Mouse (Mus musculus) G1E (cell line): ENCODE data around the gene Ptpn11. TPM values are rescaled to one million over a fixed set of nuclear protein-coding genes. Genes with fewer than 3 reads are reported as not detected.

Experiments
- ATAC-seq: 2 replicates; pipeline ENCODE4 v1.8.0; 2016; ENCODE audit warnings: mild to moderate bottlenecking; ENCODE audit not compliant: insufficient number of reproducible peaks, poor library complexity, low FRiP score, severe bottlenecking; ENCODE audit errors: extremely low read depth
- DNase-seq: peaks from one replicate; pipeline ENCODE4 v3.0.0; 2012; ENCODE audit warnings: low spot score
- H3K27me3 ChIP-seq: 2 replicates; pipeline ENCODE4 v1.6.1; 2012; ENCODE audit warnings: mild to moderate bottlenecking, low read length, inconsistent platforms; ENCODE audit not compliant: insufficient read depth
- H3K36me3 ChIP-seq: replicated peaks from 2 replicates; pipeline ENCODE3; 2012; ENCODE audit warnings: mild to moderate bottlenecking, inconsistent platforms
- H3K4me1 ChIP-seq: 2 replicates; pipeline ENCODE4 v1.6.1; 2012; ENCODE audit warnings: low read depth, low read length, inconsistent platforms, mixed read lengths; ENCODE audit not compliant: insufficient read depth
- H3K4me3 ChIP-seq: 2 replicates; pipeline ENCODE4 v1.5.1; 2012; ENCODE audit warnings: low read depth, mild to moderate bottlenecking, inconsistent platforms, low read length, moderate library complexity, mixed read lengths
- H3K9me3 ChIP-seq: replicated peaks from 2 replicates; pipeline ENCODE4 v1.6.1; 2012; ENCODE audit warnings: inconsistent platforms
- CTCF ChIP-seq: IDR thresholded peaks from 2 replicates; pipeline ENCODE4 v1.5.1; 2012; ENCODE audit warnings: low read depth, low read length, inconsistent platforms, mixed read lengths
- GATA1 ChIP-seq: IDR thresholded peaks from 2 replicates; pipeline ENCODE4 v1.6.1; 2012; ENCODE audit warnings: borderline replicate concordance, low read length, inconsistent platforms, mixed read lengths
- GATA2 ChIP-seq: IDR thresholded peaks from 2 replicates; pipeline ENCODE4 v1.6.1; 2012; ENCODE audit warnings: low read depth, low read length, inconsistent platforms, borderline replicate concordance
- POLR2AphosphoS5 ChIP-seq: IDR thresholded peaks from 2 replicates; pipeline ENCODE4 v1.6.1; 2012; ENCODE audit warnings: low read depth, low read length, inconsistent platforms; ENCODE audit not compliant: insufficient replicate concordance
- TAL1 ChIP-seq: conservative IDR thresholded peaks from 2 replicates; pipeline ENCODE4 v1.6.1; 2012; ENCODE audit warnings: low read depth, low read length, inconsistent platforms, mixed read lengths
- polyA plus RNA-seq: library from polyadenylated mRNA; stranded (reverse); fragments of >175 nt; gene quantifications from 2 replicates; pipeline ENCODE4 v1.2.3, GENCODE M21; 2012
- total RNA-seq, 2 experiments: library from RNA; stranded (forward) in 1 of 2; stranded (reverse) in 1 of 2; fragments of 200-1000 nt in 1 of 2; fragments of >200 nt in 1 of 2; fragmentation: Nextera tagmentation in 1 of 2; gene quantifications; 2 replicates each; pipeline ENCODE4 v1.2.3; 2014 to 2017

Gene Ptpn11
- total and polyA plus RNA-seq, 3 experiments = 28.6 to 43.0 (median 28.8) TPM

- Histone ChIP-seq H3K4me1 (peaks cover 19% of the 10 kb centered on the region), H3K9me3 (no peaks in the 10 kb centered on the region), H3K27me3 (no peaks in the 10 kb centered on the region), H3K4me3 (no peak overlapping the region), H3K36me3 (peaks cover 80% of the 10 kb centered on the region)
- ATAC-seq = no peak
- DNase-seq = no peak
- TF ChIP-seq GATA2 (no peak), GATA1 (no peak), CTCF (no peak), POLR2AphosphoS5 (no peak), TAL1 (no peak)
Measured at GRCm38 (mm10) chr5:121172835-121173234, 18.4 kb downstream of the Ptpn11 start.

GRCm38 (mm10) chr5:121169588-121169987 lies 21.6 kb downstream of the Ptpn11 start:
- DNase-seq (no peak), ATAC-seq (no peak)
- H3K9me3 ChIP-seq = no peaks in the 10 kb centered on the region
- TF ChIP-seq POLR2AphosphoS5 (no peak), CTCF (no peak), TAL1 (no peak), GATA2 (no peak), GATA1 (no peak)
- H3K4me3 ChIP-seq = no peak overlapping the region
- H3K27me3 ChIP-seq = no peaks in the 10 kb centered on the region
- peaks cover 10% of the 10 kb centered on the region for H3K4me1 ChIP-seq
- peaks cover 87% of the 10 kb centered on the region for H3K36me3 ChIP-seq

GRCm38 (mm10) chr5:121166884-121167283 lies 24.3 kb downstream of the Ptpn11 start:
- Histone ChIP-seq H3K36me3 (peaks cover 88% of the 10 kb centered on the region), H3K27me3 (no peaks in the 10 kb centered on the region), H3K4me1 (no peaks in the 10 kb centered on the region), H3K9me3 (no peaks in the 10 kb centered on the region), H3K4me3 (no peak overlapping the region)
- ATAC-seq (no peak), DNase-seq (no peak)
- TF ChIP-seq GATA2 = no peak
- TF ChIP-seq GATA1 = no peak
- no peak for TF ChIP-seq TAL1
- no peak for TF ChIP-seq CTCF
- no peak for TF ChIP-seq POLR2AphosphoS5

- no peaks in the 10 kb centered on the region for H3K9me3 ChIP-seq
- TF ChIP-seq GATA2 = no peak
- TF ChIP-seq GATA1 = no peak
- TF ChIP-seq POLR2AphosphoS5 = no peak
- TF ChIP-seq TAL1 = no peak
- TF ChIP-seq CTCF = no peak
- H3K4me1 ChIP-seq = no peaks in the 10 kb centered on the region
- no peak overlapping the region for H3K4me3 ChIP-seq
- H3K27me3 ChIP-seq = no peaks in the 10 kb centered on the region
- ATAC-seq = no peak
- peaks cover 97% of the 10 kb centered on the region for H3K36me3 ChIP-seq
- DNase-seq = no peak
Measured at GRCm38 (mm10) chr5:121162923-121163322, 28.3 kb downstream of the Ptpn11 start.

GRCm38 (mm10) chr5:121162285-121162684 lies 28.9 kb downstream of the Ptpn11 start:
- peaks cover 98% of the 10 kb centered on the region for H3K36me3 ChIP-seq
- H3K9me3 ChIP-seq = no peaks in the 10 kb centered on the region
- H3K4me3 ChIP-seq = no peak overlapping the region
- H3K27me3 ChIP-seq = no peaks in the 10 kb centered on the region
- ATAC-seq (no peak), DNase-seq (no peak)
- no peak for TF ChIP-seq GATA2
- no peak for TF ChIP-seq TAL1
- no peak for TF ChIP-seq CTCF
- no peak for TF ChIP-seq GATA1
- TF ChIP-seq POLR2AphosphoS5 = no peak
- no peaks in the 10 kb centered on the region for H3K4me1 ChIP-seq

- Histone ChIP-seq H3K9me3 (no peaks in the 10 kb centered on the region), H3K4me3 (no peak overlapping the region), H3K4me1 (no peaks in the 10 kb centered on the region), H3K27me3 (no peaks in the 10 kb centered on the region), H3K36me3 (peaks cover 99% of the 10 kb centered on the region)
- no peak for ATAC-seq
- DNase-seq = no peak
- TF ChIP-seq TAL1 = no peak
- no peak for TF ChIP-seq GATA1
- no peak for TF ChIP-seq GATA2
- no peak for TF ChIP-seq CTCF
- no peak for TF ChIP-seq POLR2AphosphoS5
Measured at GRCm38 (mm10) chr5:121158966-121159365, 32.2 kb downstream of the Ptpn11 start.

- Histone ChIP-seq H3K9me3 (no peaks in the 10 kb centered on the region), H3K36me3 (peaks cover 99% of the 10 kb centered on the region), H3K27me3 (no peaks in the 10 kb centered on the region), H3K4me1 (0 out of 2 replicates have a peak, but pooled peaks cover under 1% of the 10 kb centered on the region), H3K4me3 (no peak overlapping the region)
- ATAC-seq = no peak
- TF ChIP-seq POLR2AphosphoS5 (no peak), GATA1 (no peak)
- no peak for DNase-seq
Measured at GRCm38 (mm10) chr5:121157489-121157888, 33.7 kb downstream of the Ptpn11 start.
